Mouse (Mus musculus): ENCODE results near the gene Frem1. TPM values are rescaled to one million over a fixed set of nuclear protein-coding genes. Genes with fewer than 3 reads are reported as not detected.

Gene Frem1
- total and polyA plus RNA-seq, 3 experiments: not detected

GRCm38 (mm10) chr4:83004086-83004485 is 48.1 kb downstream of the Frem1 start:
- Histone ChIP-seq H3K4me1 (ENCODE audit: control insufficient read depth in 1 of 2, insufficient read depth in 2 of 2) (peaks cover 0 to 4% of the 10 kb centered on the region in 2 experiments; a peak in 1 of 4 replicates), H3K36me3 (replicated peaks in 1 of 2; ENCODE audit: control insufficient read depth in 1 of 2, insufficient read depth in 1 of 2, low read length in 1 of 2) (no peaks in the 10 kb centered on the region), H3K9me3 (replicated peaks; ENCODE audit: low read length) (no peaks in the 10 kb centered on the region), H3K9ac (ENCODE audit: insufficient read depth, low read depth) (no peak overlapping the region), H3K79me2 (replicated peaks; ENCODE audit: control insufficient read depth, extremely low read depth, insufficient read depth, poor library complexity, severe bottlenecking) (no peaks in the 10 kb centered on the region), H3K27me3 (replicated peaks) (no peaks in the 10 kb centered on the region), H3K4me3 (replicated peaks in 1 of 3; ENCODE audit: low read depth in 2 of 3, low read length in 2 of 3, poor library complexity in 1 of 3) (no peak overlapping the region), H3K4me2 (ENCODE audit: insufficient read depth, low read depth, poor library complexity, severe bottlenecking) (no peak overlapping the region), H3K27ac (ENCODE audit: insufficient read depth, low read depth) (no peak overlapping the region)
- dilution Hi-C loops (cut with MboI; ENCODE audit: extremely low pct_ligation_motif_present, extremely low pct_unique_long_range_greater_than_20kb, low sequenced_read_pairs): no loop called here
- no peak for DNase-seq (ENCODE audit: extremely low read depth)
- in situ Hi-C loops (cut with MboI; ENCODE audit: low pct_ligation_motif_present, low pct_unique_long_range_greater_than_20kb, low sequenced_read_pairs): no loop called here
- TF ChIP-seq ZC3H11A (IDR thresholded peaks at IDR 0.05; ENCODE audit: low read depth, low read length): no peak
- TF ChIP-seq SIN3A (IDR thresholded peaks at IDR 0.05; ENCODE audit: low read length): no peak

- H3K9ac ChIP-seq (ENCODE audit: insufficient read depth, low read depth): no peak overlapping the region
- dilution Hi-C loops (cut with MboI; ENCODE audit: extremely low pct_ligation_motif_present, extremely low pct_unique_long_range_greater_than_20kb, low sequenced_read_pairs) (no loop called here), in situ Hi-C loops (cut with MboI; ENCODE audit: low pct_ligation_motif_present, low pct_unique_long_range_greater_than_20kb, low sequenced_read_pairs) (no loop called here)
- DNase-seq (ENCODE audit: extremely low read depth): no peak
- TF ChIP-seq EP300 (IDR thresholded peaks at IDR 0.05; ENCODE audit: low read length): no peak
- no peak for TF ChIP-seq RAD21 (IDR thresholded peaks at IDR 0.05; ENCODE audit: low read depth, low read length)
- TF ChIP-seq MAZ (IDR thresholded peaks at IDR 0.05; ENCODE audit: low read depth, low read length): no peak
- TF ChIP-seq GABPA (IDR thresholded peaks at IDR 0.05; ENCODE audit: insufficient replicate concordance, low read depth, low read length): no peak
- no peak for TF ChIP-seq MAX (IDR thresholded peaks at IDR 0.05; ENCODE audit: low read length)
- TF ChIP-seq HCFC1 (IDR thresholded peaks at IDR 0.05; ENCODE audit: low read depth, low read length): no peak
- no peak for TF ChIP-seq BHLHE40 (IDR thresholded peaks at IDR 0.05; ENCODE audit: low read depth, low read length)
- no peak for TF ChIP-seq RCOR1 (conservative IDR thresholded peaks at IDR 0.05; ENCODE audit: low read depth, low read length)
- no peak for TF ChIP-seq ELF1 (IDR thresholded peaks at IDR 0.05; ENCODE audit: low read depth, low read length)
- no peak for TF ChIP-seq MAFK (IDR thresholded peaks at IDR 0.05; ENCODE audit: insufficient replicate concordance, low read length)
- TF ChIP-seq TBP (conservative IDR thresholded peaks at IDR 0.05; ENCODE audit: low read depth, low read length): no peak
- no peak for TF ChIP-seq MXI1 (IDR thresholded peaks at IDR 0.05; ENCODE audit: low read depth, low read length)
- TF ChIP-seq NELFE (IDR thresholded peaks at IDR 0.05; ENCODE audit: low read depth, low read length): no peak
- H3K79me2 ChIP-seq (replicated peaks; ENCODE audit: control insufficient read depth, extremely low read depth, insufficient read depth, poor library complexity, severe bottlenecking): no peaks in the 10 kb centered on the region
- H3K27me3 ChIP-seq (replicated peaks): no peaks in the 10 kb centered on the region
- no peak overlapping the region for H3K4me3 ChIP-seq (replicated peaks in 1 of 3; ENCODE audit: low read depth in 2 of 3, low read length in 2 of 3, poor library complexity in 1 of 3)
- no peaks in the 10 kb centered on the region for H3K9me3 ChIP-seq (replicated peaks; ENCODE audit: low read length)
- H3K4me2 ChIP-seq (ENCODE audit: insufficient read depth, low read depth, poor library complexity, severe bottlenecking): no peak overlapping the region
- H3K36me3 ChIP-seq (replicated peaks in 1 of 2; ENCODE audit: control insufficient read depth in 1 of 2, insufficient read depth in 1 of 2, low read length in 1 of 2): no peaks in the 10 kb centered on the region
- H3K27ac ChIP-seq (ENCODE audit: insufficient read depth, low read depth): no peak overlapping the region
- H3K4me1 ChIP-seq (ENCODE audit: control insufficient read depth in 1 of 2, insufficient read depth in 2 of 2): no peaks in the 10 kb centered on the region
These were observed 60.1 kb downstream of the Frem1 start for GRCm38 (mm10) chr4:82992042-82992441.

Measured in CH12.LX (cell line).